Mouse (Mus musculus) adrenal gland, postnatal 4 days (tissue): ENCODE data around the gene Timm22. TPM values are rescaled to one million over a fixed set of nuclear protein-coding genes. Genes with fewer than 3 reads are reported as not detected.

Experiments used
- DNase-seq, 2 experiments: peaks; one replicate each; pipeline ENCODE4 v3.0.0; 2021 to 2022; ENCODE audit warnings: low spot score in 2 of 2, mixed read lengths in 2 of 2
- total RNA-seq, 2 experiments: library from RNA; stranded (reverse); gene quantifications; 2 replicates each; pipeline ENCODE4 v1.2.3; 2021

Timm22 gene
- total RNA-seq, 2 experiments from 2014 or later: 46.5 to 52.9 TPM

DNA sequence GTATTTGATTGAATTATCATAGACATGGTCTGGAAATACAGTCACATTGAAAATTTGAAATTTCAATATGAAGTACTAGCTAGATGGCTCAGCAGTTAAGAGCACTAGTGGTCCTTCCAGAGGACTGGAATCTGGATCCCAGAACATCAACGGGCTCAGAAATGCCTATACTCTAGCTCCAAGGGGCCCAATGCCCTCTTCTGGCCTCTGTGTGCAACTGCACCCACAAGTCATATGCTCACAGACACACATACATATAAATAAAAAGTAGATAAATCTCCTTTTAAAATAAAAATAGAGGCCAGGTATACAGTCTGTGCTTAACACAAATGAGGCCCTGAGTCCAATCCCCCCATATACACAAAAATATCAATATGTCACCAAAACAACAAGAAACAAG is 19.7 kb upstream of the Timm22 start:
- DNase-seq: no peak

DNA sequence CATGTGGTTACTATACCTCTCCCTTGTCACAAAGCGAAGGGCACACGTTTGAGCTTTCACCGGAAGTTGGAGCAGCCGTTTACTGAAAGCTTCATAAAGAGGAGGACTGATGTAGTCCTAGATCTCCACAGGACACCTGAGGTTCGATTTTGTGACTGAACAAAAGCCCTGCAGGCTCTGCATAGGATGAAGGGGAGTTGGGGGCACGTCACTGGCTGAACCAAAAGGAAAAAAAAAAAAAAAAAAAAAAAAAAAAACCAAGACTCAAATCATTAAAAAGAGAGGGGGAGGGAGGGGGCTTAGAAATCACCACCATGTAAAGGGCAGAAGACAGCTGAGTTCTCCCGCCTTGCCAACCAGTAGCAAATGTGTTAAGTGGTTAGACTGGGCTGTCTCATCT is 18.0 kb upstream of the Timm22 start:
- DNase-seq: no peak

DNA sequence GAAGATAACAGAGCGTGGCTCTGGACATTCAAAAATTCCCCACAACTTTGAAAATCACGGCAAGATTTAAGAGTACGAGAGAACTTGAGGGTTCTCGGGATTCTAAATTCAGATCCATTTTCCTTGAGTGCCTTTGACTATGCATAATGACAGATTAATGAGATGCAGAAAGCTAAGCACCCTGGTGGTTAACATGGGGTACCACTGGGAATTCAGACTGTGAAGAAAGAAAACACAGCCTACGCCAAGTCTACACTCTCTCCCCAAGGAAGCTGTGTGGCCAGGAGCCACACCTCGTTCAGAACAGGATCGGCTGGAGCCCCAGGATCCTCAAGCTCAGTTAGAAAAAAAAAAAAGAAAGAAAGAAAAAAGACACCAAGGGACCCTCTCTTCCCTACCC is 14.2 kb upstream of the Timm22 start:
- no peak for DNase-seq

DNA sequence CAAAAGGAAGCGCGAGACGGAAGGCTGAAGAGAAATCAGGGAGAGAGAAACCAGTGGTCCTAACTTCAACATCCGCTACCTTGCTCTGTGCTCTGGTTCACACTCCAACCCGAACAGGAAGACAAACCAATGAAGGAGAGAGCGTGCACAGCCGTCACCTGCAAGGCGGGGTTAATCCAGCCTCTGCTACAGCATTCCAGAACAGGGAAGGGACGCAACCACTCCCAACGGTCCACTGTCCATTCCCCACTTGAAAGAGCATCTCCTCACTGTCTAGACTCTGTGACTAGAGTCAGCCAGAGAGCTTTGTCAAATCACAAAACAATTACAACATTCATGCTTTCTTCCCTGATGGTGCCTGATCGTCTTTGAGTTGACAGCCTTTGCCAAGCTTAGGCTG is 13.8 kb upstream of the Timm22 start:
- DNase-seq: no peak

DNA sequence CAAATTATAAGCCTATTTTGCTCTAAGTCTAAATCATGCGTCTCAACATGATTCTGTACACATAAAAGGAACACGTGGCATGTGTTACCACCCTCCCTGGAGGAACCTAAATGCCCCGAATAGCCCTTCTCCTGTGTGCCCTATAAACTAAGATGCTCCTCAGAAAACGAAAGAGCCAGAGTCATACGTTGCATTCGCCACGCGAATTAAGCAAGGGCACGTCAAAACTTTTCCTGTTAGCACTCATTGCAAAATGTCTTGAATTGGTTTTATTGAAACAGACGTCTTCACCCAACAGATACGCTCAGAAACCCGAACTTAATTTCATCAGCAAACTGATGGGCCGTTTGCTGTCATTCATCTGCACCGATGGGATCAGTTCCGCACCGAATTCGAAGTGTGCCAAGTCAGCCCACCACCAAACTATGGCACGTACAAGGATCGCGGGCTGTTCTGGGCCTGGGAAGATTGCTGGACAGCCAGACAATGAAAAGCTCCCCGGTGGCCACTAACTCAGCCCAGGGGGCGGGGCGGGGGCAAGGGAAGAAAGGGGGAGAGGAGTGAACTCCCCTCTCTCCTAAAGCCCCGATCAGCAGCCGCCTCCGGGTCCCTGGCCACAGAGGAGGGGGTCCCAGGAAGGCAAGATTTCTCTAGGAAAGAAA is 9.0 kb upstream of the Timm22 start:
- peak in 1 of 2 experiments; percentile 16 for DNase-seq

DNA sequence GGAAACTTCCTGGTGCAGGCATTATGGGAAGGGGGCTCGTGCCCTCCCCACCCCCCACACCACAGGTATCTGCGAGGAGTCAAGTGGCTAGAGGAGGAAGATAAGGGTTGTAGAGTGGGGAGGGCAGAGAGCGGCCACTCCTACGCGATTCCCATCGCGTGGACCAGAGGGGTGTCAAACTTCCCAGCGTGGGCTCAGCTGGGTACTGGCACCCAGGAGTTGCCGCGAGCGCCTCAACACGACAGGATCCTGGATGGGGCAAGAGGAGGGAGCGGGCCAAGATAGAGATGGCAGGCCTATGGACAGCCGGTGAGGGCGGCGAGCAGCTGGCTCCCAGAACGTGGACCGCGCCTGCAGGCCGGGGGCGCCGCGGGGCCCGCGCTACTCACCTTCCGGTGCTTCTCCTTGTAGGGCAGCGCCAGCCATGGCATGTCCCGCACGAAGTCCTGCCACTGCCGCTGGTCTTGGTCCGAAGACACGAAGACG is 8.4 kb upstream of the Timm22 start:
- peak in 1 of 2 experiments; percentile 28 for DNase-seq

DNA sequence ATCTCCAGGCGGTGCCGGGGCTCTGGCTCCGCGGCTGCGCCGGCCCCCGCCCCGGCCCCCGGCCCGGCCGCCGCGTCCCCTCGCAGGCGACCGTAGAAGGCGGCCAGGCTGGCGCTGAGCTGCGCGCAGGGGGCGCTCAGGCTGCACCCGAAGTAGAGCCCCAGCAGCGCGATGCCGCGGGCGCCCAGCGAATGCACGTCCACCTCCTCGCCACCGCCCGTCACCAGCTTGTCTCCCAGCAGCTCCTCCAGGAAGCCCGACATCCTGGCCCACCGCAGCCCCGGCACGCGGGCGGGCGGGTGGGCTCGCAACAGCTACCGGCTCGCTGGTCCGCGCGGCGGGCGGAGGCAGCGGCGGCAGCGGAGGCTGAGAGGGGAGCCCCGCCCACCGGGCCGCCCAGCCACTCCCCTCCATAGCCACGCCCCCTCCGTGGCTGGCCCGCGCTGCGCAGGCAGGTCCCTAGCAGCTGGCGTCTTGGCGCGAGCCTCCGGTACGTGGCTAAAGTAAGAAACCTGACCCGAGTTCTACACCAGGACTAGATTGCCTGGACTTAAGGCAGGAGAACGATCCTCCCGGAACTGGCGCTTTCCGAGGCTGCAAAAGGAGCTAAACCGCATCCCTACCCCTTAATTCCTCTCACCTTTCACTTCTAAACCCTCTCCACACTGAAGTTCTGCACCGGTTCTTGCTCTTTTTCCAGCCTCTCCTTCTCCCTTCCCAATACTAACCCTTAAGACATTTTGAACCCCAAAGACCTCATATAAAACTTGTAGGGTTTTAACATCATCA is 7.8 kb upstream of the Timm22 start, which contains the start of gene Nxn:
Nxn (minus strand) TSS at position 343 of the 789 bp plus-strand sequence.
- DNase-seq: peak; percentile 81 to 88

DNA sequence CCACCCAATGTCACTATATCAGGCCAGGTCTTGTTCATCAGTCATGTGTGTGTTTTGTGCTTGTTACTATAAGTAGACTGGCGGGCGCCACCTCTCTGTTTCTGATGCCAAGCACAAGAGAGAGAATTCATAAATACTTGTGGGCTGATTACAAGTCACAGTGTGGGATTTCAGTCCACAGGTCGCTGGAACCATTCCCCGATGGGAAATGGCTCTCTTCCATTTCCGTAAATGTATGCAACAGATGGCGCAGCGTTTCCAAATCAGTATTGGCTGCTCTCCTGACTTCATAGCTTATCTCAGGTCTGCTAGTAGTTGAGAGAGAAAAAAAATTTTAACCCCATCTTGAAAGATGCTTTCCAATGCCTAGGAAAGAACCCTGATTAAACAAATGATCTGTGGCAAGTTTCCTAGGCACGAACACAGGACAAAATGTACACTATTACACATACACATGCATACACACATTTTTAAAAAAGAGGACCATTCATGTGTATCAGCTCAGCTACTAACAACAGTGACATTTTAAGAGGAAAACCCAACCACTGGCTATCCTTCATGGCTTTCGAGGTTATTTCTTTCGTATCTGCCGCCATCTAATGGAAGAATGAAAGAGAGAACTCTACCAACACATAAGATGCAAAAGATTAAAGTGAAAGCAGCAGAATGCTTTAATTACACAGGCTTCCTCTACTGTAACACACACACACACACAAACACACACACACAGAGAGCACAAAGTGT is 7.0 kb upstream of the Timm22 start:
- DNase-seq: no peak

DNA sequence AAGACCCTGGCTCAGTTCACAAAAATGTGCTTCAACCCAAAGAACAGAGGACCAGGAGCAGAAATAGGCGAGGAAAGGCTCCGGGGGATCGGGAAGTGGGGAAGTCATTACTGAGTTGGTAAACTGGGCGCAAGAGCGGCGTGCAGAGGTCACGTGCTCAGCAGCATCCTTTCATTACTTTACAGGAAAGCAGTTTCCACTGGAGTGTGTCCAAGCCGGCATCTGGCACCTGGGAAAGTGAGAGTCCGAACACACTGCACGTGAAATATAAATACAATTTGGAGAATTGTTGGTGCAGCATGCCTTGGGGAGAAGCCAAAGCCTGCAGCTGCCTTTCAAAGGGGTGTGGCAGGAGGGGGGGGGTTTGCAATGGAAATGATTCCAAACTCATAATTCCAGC is 5.4 kb upstream of the Timm22 start:
- no peak for DNase-seq

DNA sequence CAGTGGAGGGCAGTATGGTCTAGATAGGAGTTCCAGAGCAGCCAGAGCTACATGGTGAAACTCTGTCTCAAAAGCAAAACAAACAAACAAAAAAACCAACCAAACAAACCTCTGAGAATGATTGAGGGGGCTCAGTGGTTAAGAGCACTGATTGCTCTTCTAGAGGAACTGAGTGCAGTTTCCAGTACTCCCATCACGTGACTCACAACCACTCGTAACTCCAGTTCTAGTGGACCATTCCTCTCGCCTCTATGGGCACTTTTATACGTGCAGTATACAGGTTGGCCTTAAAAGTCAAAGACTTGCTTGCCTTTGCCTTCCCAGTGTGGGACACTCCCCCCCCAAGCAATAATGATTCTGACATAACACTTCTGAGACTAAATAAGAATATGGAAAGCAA is 1.6 kb upstream of the Timm22 start:
- DNase-seq: no peak

DNA sequence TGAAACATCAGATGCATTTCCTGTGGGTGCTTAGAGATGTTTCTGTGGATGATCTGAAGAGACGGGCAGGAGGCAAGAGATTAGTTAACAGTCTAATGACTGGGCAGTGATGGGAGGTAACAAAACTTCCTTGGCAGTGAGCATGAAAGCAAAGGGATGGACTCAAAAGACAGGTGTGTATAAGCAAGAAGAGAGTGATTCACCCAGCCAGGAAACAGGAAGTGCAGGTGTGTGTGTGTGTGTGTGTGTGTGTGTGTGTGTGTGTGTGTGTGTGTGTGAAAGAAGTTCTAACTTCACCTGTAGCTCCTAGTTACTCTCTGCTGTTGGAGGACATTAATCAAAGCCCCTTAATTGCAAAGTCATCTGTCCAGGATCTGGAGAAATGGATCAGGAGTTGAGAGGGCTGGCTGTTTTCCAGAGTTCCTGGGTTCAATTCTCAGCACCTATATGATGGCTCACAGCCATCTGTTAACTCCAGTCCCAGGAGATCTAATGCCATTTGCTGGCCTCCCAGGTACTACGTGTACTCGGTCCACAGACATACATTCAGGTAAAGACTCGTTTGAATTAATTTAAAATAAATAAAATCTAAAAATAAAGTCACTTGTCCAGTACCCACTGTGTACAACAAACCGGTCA is 1.0 kb upstream of the Timm22 start:
- no peak for DNase-seq

DNA sequence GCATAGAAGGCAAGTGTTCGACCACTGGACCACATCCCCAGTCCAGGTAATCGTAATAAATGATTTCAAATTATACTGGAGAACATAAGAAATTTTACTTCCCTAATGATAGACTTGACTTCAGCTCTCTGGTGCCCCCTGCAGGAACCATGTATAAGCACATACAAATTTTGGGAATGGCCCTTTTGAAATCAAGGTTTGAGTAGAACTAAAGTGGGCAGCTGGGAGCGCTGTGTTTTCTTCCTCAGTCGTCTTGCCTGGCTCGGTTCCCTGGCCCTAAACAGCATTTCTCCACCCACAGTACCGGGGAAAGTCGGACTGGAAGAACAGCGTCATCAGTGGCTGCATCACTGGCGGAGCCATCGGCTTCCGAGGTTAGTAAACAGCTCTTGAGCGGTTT is 4.1 kb downstream of the Timm22 start:
- DNase-seq: no peak

DNA sequence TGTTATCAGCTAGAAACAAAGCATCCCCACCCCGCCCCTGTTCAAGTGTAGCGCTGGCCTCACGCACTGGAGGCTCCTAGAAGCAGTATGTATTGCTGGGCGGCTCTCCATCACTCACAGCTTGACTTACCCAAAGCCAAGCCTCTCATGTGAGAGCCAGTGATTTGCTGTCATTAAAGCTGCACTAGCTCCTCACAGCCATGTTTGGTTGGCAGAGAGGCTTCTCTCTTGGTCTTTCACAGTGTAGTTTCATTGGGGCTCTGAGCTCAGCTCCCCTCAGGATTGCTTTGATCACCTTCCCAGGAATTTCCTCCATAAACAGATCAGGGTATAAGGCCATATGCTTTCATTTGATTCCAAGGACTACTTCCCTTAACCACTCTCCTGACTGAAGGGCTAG is 6.5 kb downstream of the Timm22 start:
- DNase-seq: no peak

DNA sequence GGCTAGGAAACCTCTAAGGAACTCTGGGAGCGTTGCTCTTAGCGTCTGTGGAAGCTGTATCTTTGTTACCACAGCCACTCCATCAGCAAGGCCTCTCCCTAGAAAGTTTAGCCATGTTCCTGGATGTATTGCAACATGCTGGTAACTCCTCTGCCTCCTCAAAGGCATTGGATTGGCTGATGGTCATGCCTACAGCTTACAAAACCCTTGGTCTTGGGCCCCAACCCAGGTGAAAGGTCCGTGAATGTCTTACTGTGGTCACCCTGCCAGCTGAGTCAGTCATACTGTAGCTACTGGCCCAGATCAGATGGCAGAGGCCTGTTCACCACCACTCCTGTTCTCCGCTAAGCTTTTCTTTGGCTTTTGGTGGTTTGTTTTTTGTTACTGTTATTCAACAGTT is 8.2 kb downstream of the Timm22 start:
- no peak for DNase-seq

DNA sequence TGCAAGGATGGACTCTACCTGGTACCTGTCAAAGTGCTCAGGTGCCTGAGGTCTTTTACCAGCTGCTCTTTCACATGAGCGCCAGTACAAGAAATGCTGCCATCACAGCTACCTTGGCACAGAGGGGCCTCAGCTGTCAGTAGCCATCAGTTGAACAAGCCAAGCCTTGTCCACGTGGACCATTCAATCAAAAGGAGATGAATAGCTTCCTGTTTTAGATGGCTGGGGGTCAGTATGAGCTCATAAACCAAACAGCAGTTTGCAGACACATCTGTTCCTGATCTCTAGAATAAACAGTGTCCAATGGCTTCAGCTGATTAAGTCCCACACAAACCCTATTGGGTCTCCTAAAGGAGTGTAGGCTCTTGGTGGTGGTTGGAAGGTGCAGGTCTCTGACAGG is 9.2 kb downstream of the Timm22 start:
- no peak for DNase-seq

DNA sequence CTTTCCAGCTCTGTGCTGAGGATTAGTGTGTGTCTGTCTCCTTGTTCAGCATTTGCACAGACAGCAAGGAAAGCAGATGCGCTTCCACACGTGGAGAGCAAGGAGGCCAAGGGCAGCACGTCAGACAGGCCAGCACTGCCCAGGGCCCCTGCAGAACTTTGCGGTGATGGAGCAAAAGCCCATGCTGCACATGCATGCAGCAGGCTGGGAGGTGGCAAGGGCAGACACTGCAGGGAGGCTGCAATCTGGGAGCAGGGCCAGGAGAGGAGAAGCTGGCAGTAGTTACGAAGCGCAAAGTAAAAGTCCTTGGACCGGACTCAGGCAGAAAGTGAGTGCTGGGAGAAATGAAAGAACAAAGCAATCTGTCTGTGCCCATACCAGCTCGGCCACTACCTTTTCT is 11.7 kb downstream of the Timm22 start:
- DNase-seq: no peak

DNA sequence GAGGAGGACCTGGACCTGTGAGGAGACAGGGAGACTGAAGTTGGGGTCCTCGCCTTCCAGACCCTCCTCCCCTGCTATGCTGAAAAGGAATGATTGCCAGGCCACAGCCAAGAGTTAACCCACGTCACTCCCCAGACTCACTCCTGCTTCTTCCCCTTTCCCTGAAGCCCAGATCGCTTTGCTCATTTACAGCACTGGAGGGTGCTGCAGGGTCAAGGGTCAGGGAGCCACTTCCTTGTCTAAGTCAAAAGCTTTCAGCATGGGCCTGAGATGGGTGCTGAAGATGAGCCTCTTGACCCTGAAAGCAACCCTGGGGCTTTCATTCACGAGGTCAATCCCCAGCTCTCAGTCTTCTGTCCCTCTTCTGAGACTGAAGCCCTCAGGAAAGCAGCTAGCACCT is 12.4 kb downstream of the Timm22 start:
- DNase-seq: no peak

DNA sequence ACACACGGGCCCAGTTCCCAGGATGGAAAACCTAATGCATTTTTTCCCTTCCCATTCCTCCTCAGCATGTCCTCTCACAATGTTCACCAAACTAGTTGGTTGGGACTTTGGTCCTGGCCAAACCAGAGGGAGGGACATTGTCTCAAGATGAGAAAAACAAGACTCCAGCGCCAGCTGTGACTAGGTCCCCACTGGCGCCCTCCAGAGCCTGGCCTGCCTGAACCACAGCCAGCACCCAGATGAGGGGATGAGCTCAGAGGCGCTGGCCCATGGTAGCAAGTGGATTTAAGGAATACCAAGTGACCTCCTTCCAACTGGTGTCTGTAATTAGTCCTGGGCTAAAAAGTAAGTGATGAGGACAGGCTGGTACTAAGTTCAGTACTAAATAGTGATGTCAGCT is 14.1 kb downstream of the Timm22 start:
- DNase-seq: no peak

DNA sequence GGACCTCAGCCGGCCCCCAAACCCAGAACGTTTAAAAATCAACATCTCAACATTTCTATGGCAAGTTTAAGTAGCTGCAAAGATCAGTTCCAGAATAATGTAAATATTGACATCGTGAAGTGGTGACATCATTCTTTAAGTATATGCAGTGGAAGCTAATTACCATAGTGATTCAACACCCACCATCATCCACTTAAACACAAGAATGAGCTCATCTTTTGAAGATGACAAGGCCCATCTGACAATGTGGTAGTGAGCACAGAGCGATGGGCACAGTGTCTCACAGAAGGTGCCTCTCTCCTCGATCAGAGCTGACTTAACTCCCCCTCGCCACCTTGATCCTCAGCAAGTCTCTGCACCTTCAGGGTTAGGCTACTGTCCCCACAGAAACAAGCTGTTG is 19.0 kb downstream of the Timm22 start:
- no peak for DNase-seq

DNA sequence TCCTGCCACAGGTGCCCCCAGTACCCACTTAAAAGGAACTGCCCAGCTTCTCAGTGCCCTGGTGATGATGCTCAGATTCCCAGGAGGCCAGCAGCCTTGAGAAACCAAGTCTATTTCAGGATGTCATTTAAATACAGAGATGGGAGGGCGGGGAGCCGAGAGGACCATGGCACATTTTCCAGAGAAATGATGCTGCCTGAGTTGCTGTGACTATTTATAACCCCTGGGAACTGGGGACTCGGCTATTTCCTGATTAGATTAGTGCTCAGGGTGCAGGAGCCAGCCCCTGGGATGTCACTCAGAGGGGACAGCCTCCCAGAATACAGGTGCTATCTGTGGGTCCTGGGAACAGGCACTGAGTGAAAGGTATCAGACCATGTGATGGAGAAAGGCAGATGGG is 21.0 kb downstream of the Timm22 start:
- no peak for DNase-seq

DNA sequence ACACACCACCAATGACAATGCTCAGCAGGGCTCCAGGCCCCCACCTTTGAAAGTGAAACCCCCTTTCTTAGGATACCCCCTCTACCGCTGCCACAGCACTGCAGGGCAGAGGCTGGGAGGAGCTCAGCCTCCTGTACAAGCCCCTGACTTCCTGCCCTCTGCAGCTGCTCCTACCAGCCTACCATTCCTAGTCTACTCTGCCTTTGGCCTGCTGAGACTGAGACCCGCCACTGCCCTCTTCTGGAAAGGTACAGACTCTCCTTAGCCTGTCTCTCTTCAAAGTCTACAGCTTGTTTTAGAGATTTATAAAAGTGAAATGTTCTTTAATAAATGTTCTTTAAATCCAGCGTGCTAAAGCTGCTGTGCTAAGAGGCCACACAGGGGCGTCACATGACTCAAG is 22.3 kb downstream of the Timm22 start:
- no peak for DNase-seq

DNA sequence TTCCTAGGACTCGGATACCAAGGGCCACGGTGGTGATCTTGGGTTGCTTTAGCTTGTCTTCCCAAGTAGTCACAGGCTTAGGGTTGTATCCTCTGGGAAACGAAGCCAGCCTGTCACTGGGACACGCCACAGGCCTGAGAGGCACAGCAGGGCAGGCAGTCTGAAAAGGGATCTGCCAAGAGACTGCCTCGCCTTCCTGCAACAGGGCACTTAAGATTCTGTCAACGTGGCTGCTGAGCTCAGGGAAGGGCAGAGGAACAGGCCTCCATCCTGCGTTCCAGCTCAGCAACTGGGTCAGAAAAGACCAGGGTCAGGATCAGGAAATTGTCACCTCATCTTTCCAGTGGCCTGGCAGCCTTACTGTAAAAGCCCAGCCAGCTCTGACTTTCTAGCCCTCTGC is 22.8 kb downstream of the Timm22 start:
- DNase-seq: no peak
